Mouse (Mus musculus): ENCODE data around the gene Myadml2. TPM values are rescaled to one million over a fixed set of nuclear protein-coding genes. Genes with fewer than 3 reads are reported as not detected.
"Not testable (repeated sequence)": the region's sequence is repeated elsewhere in the genome, so short reads cannot be mapped to it uniquely, and the experiment has no call there.

Myadml2 gene
- 1 to 10 TPM; 3.6 to 8.2 (median 6.0) TPM for total RNA-seq (2022)

- DNase-seq (ENCODE audit: low spot score in 2 of 2): peak in 1 of 2 experiments; percentile 46
These were observed at the start of gene Myadml2 for GRCm38 (mm10) chr11:120648001-120648476. Gene Myadml2, minus strand, starts transcription at chr11:120648158.

- DNase-seq (ENCODE audit: low spot score in 2 of 2): no peak
These were observed 49.8 kb upstream of the Myadml2 start for GRCm38 (mm10) chr11:120697741-120698140.

- DNase-seq (ENCODE audit: low spot score in 2 of 2): no peak
These were observed 48.6 kb upstream of the Myadml2 start for GRCm38 (mm10) chr11:120696568-120696967.

DNA sequence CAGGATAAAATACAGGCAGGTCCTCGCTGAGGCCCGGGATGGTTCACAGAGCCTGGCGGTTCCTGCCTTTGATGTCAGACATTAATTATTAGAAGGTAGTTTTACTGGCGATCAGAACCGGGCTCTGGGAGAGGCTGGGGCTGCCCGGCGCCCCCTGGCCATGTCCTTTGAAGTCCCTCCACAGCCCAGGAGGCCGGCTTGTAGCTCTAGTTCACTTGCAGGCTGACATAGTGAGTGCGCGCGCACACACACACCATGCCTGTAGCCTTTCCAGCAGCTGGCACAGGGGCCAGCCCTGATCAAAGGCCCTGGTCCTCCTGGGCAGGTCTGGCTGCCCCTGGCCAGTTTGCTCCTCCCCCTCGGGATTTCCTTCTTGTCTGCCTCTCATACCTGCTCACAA is 47.7 kb upstream of the Myadml2 start:
- DNase-seq (ENCODE audit: low spot score in 2 of 2): no peak

GRCm38 (mm10) chr11:120695184-120695583 is 47.2 kb upstream of the Myadml2 start:
- no peak for DNase-seq (ENCODE audit: low spot score in 2 of 2)

DNA sequence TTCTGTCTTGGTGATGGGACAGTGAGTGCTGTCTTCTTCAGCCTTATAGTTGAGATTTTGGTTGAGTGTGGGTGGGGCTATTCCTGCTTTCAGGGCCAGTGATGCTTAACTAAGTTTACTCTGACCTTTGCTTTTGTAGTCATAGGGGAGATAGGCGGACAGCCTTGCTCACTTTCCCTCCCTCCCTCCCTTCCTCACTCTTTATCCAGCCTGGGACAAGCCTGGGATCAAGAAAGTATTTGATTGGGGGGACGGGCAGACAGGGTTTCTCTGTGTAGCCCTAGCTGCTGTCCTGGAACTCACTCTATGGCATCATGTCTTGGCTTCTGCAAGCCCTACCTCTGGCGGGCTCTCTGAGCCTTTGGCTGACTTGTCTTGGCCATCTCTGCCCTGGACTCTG is 45.5 kb upstream of the Myadml2 start:
- no peak for DNase-seq (ENCODE audit: low spot score in 2 of 2)

GRCm38 (mm10) chr11:120692471-120693011 is 44.6 kb upstream of the Myadml2 start:
- peak in 1 of 2 experiments; percentile 39 for DNase-seq (ENCODE audit: low spot score in 2 of 2)

DNA sequence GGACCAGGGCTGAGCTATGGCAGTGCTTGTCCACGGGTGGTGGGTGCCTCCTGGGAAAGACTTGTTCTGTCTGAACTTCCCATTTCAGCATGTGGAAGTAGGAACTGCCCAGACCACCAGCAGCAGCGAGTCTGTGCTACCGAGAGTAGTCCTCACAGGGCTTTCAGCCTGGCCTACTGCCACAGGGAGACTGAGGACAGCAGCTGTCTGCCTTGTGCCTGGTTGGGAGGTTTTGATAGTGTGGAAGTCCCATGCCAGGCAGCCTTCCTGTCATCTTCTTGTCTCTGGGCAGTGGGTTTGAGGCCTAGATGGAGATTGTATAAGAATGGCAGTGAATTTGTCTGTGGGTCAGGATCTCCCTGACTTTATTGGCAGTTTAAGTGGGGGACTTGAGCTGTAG is 41.4 kb upstream of the Myadml2 start:
- no peak for DNase-seq (ENCODE audit: low spot score in 2 of 2)

GRCm38 (mm10) chr11:120686650-120687272 is 38.8 kb upstream of the Myadml2 start:
- DNase-seq (ENCODE audit: low spot score in 2 of 2): no peak

- no peak for DNase-seq (ENCODE audit: low spot score in 2 of 2)
These were observed 36.7 kb upstream of the Myadml2 start for GRCm38 (mm10) chr11:120684660-120685059.

DNA sequence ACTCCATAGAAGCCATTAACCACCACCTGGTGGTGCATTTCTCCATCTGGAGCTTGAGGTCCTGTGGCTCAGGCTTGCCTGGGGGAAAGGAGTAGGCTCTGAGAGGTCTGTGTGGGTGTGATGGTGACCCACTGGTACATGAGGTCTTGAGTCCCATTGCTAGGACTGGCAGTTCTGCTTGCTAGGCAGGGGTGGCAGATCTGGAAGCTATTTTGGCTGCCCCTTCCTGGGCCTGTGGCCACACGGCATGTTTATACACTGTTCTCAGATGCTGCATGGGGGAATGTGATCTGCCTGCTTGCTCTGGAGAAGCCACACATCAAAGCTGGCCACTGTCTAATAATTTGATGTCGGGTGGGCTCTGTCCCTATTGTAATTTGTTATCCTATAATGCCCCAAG is 36.1 kb upstream of the Myadml2 start:
- no peak for DNase-seq (ENCODE audit: low spot score in 2 of 2)

GRCm38 (mm10) chr11:120683536-120683935 is 35.6 kb upstream of the Myadml2 start:
- DNase-seq (ENCODE audit: low spot score in 2 of 2): no peak

DNA sequence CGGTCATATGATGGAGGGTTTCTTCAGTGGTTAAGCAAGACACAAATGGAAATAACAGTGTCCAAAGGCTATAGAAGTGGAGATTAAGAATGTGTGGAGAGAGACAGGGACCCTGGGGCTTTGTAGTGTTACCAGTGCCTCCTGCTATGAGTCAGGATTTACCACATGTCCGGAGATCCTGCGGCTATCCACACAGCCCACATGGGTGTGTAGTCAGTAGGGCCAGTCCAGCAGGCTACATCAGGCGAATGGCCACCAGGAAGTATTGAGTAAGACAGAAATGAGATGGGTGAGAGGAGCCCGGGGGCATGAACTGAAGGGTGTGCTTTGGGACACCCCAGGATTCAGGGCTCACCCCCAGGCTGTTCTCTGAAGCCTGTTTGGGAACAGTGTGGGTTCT is 34.7 kb upstream of the Myadml2 start:
- no peak for DNase-seq (ENCODE audit: low spot score in 2 of 2)

- DNase-seq (ENCODE audit: low spot score in 2 of 2): no peak
These were observed 32.0 kb upstream of the Myadml2 start for GRCm38 (mm10) chr11:120679909-120680308.

- no peak for DNase-seq (ENCODE audit: low spot score in 2 of 2)
These were observed 29.0 kb upstream of the Myadml2 start for GRCm38 (mm10) chr11:120676951-120677350.

DNA sequence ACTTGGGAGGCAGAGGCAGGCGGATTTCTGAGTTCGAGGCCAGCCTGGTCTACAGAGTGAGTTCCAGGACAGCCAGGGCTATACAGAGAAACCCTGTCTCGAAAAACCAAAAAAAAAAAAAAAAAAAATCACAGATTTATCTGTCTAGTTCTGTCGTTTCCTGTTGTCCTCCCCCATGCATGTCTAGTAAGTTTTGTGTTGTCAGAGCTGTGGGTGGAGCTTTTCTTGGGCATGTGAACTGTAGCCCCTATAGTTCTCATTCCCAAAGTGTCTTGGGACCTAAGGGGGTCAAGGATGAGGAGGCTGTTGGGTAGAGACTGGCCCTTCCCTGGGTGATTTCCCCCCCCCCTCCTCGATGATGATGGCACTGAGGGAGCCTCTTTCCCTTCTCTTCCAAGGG is 27.9 kb upstream of the Myadml2 start:
- not testable (repeated sequence) for DNase-seq (ENCODE audit: low spot score in 2 of 2)

DNA sequence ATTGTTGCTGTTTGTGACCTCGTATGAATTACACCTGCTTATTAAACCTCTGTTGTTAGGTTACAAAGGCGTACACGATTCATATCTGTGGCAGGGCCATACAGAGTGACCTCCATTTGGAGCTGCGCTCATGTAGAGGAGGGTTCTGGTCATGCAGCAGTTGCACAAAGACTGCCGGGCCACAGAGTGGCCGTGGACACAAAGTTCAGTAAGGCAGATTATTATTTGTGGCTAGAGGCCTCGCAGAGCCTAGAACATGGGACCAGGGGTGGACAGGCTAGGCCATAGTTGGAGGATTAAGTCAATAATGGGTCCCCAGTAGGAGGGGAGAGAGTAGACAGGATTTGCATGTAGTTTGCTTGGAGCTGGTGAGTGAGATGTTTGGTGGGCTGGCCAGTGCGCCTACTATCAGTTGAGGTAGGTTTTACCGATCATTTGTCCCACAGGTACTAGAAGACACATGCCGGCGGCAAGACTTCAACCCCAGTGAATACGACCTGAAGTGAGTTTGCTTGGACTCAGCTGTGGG is 25.7 kb upstream of the Myadml2 start:
- DNase-seq (ENCODE audit: low spot score in 2 of 2): no peak

DNA sequence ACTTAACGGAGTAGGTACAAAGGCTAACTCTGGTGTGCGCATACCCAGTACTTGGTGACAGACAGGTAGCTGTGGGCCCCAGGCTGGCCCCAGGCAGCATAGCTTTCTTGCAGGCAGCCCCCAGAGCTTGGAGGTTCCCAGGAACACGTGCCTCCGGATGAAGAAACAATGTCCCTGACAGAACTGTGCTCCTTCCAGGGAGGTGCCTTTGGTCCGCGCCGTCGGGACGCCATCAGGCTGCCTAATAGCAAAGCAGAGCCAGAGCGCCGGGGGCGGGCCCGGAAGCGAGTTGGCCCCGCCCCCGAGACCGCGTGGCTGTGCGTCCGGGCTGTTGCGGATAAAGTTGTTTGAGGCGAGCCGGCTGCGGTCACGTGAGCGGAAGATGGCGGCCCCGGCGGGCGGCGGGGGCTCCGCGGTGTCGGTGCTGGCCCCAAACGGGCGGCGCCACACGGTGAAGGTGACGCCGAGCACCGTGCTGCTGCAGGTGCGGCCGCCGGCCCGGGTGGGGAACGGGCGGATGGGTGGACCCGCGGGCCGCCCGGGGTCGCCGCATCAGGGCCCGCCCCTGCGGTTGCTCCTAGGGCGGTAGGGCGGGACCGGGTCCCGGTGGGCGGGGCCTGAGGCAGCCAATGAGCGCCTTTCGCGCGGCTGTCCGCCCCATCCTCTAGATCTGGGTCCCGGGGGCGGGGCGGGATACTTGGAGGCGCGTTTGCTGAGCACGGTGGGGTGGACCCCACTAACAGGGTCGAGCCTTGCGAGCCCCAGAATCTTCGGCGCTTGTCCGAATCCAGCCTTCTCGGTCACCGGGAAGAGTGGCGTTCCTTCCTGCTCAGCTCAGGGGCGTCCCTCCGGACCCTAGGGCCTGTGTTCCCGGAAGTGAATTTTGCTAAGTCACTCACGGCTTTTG is 25.0 kb upstream of the Myadml2 start, which contains the start of gene Aspscr1:
Gene Aspscr1 (plus strand): TSS at position 287 of the 907 bp plus-strand sequence.
- DNase-seq (ENCODE audit: low spot score in 2 of 2): peak; percentile 84 to 88

DNA sequence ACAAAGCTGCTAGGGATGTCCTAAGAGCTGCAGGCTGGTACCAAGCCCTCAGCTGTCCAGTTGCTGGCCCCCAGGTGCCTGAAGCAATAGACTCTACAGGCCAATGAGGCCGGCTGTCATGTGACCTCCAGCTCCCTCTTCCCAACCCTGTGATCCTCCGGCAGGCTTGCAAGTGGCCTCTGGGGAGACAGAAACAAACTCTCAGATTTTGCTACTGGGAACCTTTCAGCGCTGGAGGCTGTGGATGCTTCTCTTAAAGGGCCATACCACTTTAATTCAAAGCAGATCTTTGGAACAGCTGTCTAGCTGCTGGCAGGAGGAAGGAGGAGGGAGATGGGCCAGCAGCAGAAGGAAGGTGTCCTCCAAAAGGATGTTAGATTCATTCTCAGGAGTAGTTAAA is 18.7 kb upstream of the Myadml2 start:
- DNase-seq (ENCODE audit: low spot score in 2 of 2): no peak

- DNase-seq (ENCODE audit: low spot score in 2 of 2): no peak
These were observed 17.4 kb upstream of the Myadml2 start for GRCm38 (mm10) chr11:120665406-120665805.

- DNase-seq (ENCODE audit: low spot score in 2 of 2): no peak
These were observed 15.8 kb upstream of the Myadml2 start for GRCm38 (mm10) chr11:120663714-120664113.

DNA sequence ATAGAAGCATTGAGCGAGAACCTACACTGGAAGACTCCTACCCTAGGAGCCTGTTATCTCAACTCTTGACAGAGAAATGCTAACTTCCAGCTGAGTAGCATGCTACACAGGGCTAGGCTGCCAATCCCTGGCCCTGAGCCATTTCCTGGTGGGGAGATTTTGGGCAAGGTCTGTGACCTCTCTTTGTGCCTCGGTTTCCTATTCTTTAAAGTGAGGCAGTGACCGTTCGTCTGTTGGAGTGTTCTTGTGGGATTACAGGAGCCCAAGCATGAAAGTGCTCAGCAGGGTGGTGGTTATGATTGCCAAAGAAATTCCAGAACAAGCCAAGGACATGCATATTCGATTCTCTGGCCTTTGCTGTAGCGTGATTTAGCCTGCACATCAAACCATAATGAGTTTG is 14.8 kb upstream of the Myadml2 start:
- no peak for DNase-seq (ENCODE audit: low spot score in 2 of 2)
